Mouse (Mus musculus) mammary gland, adult 2 months (tissue): ENCODE data around the gene Msrb1. TPM values are rescaled to one million over a fixed set of nuclear protein-coding genes. Genes with fewer than 3 reads are reported as not detected.

ENCODE experiments used
- polyA plus RNA-seq: library from polyadenylated mRNA; depleted of rRNA; stranded (reverse); fragments of >200 nt; gene quantifications from 2 replicates; pipeline ENCODE4 v1.2.3, GENCODE M21; 2012; ENCODE audit warnings: low replicate concordance; rRNA removed

Gene Msrb1
- 103 and 146 TPM in 2 replicates for polyA plus RNA-seq

DNA sequence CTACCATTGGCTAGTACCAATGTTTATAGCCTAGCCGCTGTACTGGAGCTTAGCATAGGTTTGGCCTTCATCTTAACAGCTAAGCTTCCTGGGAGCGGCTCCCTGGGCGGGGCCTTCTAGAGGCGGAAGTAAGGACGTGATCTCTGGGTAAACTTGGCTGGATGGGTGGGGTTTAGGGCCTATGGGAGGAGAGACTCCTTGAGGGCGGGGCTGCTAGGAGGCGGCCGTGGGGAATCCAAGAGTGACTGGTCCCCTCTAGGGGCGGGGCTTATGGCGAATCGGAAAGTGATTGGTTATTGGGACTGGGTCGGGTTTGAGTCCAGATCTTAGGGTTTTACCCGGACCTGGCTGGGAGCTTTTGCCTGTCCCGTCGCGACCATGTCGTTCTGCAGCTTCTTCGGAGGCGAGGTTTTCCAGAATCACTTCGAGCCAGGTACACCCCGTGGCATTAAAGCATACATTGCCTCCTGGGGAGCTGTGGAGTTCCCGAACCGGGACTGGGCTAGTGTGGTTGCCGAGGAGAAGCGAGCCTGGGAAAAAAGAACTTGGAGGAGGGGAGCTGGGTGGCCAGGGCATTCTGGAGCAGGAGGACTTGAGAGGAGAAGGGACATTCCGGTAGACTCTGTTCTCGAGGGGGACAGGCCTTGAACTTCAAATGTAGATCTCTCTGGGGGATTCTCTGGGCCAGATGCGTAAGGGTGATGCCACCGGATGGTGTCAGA is at the start of gene Msrb1:
TSS of gene Msrb1 (plus strand) at position 313 of the 722 bp plus-strand sequence.

DNA sequence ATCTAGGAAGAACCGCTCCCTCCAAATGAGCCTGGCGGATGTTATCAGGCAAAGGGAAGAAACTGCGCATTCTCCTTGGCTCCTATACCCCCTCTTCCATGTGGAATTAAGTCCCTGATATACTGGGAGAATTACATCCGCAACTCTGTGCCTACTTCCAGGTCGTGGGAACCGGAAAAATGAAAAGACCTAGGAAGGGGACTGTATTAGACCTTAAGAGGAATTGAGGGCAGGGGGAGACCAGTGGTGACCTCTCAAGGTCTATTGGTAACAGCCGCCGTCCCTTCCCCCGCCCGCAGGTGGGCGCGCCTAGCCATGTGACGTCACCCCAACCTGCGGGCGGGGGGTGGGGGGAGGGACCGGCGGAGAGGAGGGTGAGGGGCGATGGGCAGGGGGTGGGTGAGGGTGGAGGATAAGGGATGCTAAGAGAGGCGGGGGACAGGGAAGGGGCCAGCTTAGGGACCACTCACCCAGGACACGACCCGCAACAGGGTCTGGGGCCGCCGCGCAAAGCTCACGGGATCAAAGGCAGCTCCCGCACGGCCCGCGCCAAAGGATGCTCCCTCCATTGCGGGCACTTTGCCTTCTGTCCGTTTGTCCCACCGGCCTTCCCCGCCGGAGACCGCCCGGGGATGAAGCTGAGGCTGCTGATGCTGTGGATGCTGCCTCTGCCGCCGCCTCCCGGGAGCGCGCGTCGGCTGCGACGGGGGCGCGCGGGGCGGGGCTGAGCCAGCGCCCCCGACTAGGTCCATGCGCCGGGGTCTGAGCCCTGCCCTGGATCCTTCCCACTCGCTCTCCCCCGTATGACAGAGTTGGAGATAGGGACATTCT is 47.0 kb upstream of the Msrb1 start, which contains the start of gene Syngr3:
TSS of gene Syngr3 (minus strand) at position 705 of the 831 bp plus-strand sequence.

DNA sequence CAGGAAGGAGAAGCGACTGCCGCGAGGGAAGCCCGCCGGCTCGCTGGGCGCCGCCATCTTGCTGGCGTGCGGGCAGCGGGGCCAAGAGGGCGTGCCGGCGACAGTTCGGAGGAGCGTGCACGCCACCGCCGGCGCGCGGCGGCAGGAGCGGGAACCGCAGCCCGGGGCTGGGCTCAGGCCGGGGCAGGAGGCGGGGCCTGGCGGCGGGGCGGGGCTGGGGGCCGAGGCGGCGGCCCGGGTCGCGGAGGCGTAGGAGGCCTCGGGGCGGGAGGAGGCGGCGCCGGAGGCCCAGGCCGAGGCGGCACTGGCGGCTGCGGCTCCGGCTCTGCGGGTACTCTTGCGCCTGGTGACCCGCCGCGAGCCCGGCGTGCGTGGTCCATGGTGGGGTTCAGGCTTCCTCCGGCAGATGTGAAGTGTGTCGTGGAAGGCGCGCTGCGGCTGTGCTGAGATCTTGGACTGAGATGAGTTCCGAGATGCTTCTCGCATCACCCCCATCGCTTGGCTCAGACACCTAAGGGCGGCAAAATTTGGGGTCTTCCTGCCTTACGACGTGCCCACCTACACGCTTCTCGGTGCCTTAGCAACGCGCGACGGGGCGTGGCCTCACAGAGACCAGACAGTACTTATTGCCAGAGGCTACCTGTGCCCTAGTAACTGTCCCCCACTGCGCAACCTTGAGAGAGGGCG is 40.3 kb upstream of the Msrb1 start, which contains the start of the genes Gfer and Noxo1:
TSS of gene Gfer (minus strand) at position 146 of the 687 bp plus-strand sequence.
TSS of gene Noxo1 (plus strand) at position 224 of the 687 bp plus-strand sequence.

DNA sequence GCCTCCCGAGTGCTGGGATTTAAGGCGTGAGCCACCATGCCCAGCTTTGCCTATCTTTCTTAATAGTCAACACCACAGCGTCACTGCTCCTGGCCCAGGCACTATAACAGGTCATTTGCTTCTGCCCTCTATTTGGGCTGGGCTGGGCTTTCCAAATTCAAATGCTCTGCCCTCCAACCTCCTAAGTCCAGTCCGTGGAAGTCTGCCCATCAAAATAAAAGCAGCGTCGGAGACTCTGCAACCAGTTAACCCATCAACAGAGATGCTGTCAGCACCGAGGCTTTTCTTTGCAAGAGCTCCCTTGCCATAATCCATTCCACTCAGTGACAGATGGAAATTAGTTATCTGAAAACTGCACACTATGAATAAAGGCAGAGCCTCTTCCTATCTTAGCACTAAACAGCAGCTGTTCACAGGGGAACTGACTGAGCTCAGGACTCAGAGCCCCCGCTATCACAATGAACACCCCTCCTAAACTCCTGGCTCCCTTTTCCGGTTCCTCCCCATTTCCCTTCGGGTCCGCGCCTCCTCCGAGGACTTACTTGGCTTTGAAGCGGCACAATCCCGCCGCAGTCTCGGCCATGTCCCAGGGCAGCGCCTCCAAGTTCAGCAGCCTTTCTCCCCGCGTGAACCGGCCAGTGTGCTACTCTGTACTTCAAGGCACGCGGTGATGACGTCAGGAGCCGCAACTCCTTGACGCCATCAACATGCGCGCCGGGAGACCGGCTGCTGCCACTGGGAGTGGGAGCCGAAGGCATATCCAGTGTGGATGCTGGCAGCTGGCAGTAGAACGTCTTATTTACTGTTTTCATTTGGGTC is 29.3 kb upstream of the Msrb1 start, which contains the start of gene Tbl3:
TSS of gene Tbl3 (minus strand) at position 679 of the 819 bp plus-strand sequence.

DNA sequence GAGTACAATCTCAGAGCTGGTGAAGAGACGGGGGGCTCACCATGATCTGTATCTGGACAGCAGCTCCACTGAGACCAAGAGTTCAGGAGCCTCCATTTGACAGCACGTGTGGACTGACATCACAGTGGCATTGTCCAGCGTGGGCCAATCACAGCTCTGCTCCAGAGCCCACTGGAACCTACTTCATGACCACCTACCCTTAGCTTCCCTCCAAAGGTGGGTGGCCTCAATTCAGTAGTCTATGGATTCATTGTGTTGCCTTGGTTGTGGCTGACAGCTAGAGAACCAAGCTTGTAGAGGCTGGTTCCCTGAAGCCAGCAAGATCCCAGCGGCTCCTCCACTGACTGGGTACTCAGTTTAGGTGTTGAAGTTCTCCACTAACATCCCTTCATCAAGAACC is 18.5 kb upstream of the Msrb1 start, which contains the start of the genes Rnf151 and Rps2:
TSS of gene Rnf151 (minus strand) at position 121 of the 400 bp plus-strand sequence.
TSS of gene Rps2 (plus strand) at position 174 of the 400 bp plus-strand sequence.

DNA sequence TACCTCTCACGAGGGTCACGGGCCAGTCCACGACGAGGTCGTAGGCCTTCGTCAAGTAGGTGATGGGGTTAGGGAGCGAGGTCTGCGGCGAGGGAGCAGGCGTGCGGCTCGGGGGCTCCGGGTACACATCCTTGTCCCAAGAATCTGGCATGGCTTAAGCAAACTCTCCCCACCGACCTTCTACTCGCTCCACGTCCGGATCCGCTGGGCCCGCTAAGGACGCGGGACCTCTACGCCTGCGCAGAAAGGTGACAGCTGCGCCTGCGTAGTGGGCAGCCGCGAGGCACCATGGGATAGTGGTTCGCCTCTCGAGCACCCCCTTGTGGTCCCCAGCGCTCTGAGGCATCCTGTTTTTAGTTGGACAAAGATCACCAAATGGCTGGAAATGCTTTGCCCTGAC is 12.3 kb upstream of the Msrb1 start, which contains the start of gene Ndufb10:
TSS of gene Ndufb10 (minus strand) at position 295 of the 400 bp plus-strand sequence.

DNA sequence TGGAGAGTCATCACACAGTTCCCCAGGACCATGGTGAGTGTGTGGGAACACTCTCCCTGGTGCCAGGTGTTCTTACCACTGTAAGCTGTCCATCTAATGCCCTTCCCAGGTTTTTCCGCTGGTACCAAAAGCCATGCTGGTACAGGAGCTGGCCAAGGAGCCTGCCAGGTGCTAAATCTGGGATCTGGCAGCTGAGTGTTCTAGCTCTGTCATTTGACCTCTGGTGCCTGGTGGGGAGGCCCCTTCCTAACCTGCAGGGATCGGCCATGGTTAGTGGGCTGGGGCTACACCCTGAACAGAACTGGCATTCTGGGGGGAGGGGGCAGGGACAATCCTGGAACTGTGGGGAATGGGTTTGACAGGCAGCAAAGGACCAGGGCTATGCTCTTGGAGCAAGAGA is 8.8 kb upstream of the Msrb1 start, which contains the start of gene Rpl3l:
TSS of gene Rpl3l (plus strand) at position 203 of the 400 bp plus-strand sequence.

DNA sequence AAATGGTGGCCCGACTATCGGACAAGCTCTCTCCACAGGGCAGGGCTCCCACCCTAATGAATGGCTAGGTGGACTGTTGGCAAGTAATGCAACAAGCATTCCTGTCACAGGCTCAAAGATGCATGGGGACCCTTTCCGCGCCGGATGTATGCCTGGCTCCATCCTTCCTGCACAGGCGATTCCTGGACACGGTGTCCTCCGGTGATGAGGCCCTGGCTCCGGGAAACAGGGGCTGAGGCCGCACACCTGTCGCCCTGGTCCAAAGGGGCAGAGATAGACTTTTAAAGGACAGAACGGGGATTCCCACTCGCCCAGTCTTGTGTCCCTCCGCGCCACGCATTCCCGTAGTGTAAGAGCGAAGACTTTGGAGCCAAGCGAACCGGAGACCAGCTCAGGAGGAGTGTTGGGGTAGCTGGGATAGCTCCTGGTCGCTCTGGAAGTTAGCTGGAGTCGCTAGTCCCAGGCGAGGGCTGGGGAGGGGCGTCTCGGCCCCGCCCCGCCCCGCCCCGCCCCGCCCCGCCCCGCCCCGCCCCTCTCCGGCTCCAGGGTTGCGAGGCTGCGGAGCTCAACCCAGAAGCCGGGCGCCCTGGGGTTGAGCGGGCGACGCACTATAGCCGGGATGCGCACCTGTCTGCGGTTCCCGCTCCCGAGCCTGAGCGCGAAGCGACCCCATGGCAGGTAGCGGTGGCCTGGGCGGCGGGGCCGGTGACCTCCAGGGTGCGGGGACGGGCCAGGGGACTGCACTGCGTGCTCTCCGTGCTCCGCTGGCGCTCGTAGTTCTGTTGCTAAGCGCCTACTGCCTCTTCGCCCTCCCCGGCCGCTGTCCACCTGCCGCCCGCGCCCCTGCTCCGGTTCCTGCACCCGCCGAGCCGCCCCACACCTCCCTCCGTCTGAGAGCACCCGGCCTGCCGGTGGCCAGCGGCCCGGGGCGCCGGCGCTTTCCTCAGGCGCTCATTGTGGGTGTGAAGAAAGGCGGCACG is 16.3 kb downstream of the Msrb1 start, which contains the start of gene Hs3st6:
TSS of gene Hs3st6 (plus strand) at position 574 of the 980 bp plus-strand sequence.

Other genes starting within 250 kb of the Msrb1 start
- gene Caskin1, start 248.0 kb upstream of the Msrb1 start, polyA plus RNA-seq = 1.3 and 1.4 TPM in 2 replicates
- gene Traf7, start 208.7 kb upstream of the Msrb1 start, polyA plus RNA-seq = 207 and 225 TPM in 2 replicates
- gene Rab26, start 202.4 kb upstream of the Msrb1 start, polyA plus RNA-seq = 1.3 and 1.8 TPM in 2 replicates
- gene Pkd1, start 186.8 kb upstream of the Msrb1 start, polyA plus RNA-seq = 78.7 and 102 TPM in 2 replicates
- gene Tsc2, start 104.0 kb upstream of the Msrb1 start, polyA plus RNA-seq = 176 and 242 TPM in 2 replicates
- gene Nthl1, start 104.0 kb upstream of the Msrb1 start, polyA plus RNA-seq = 11.9 and 14.0 TPM in 2 replicates
- gene Slc9a3r2, start 86.3 kb upstream of the Msrb1 start, polyA plus RNA-seq = 101 and 134 TPM in 2 replicates
- 1.4 TPM in 2 replicates for gene Npw, start 78.2 kb upstream of the Msrb1 start, polyA plus RNA-seq
- 81.2 and 105 TPM in 2 replicates for gene Zfp598, start 67.0 kb upstream of the Msrb1 start, polyA plus RNA-seq
- 0.53 and 0.68 TPM in 2 replicates for gene Syngr3, start 46.7 kb upstream of the Msrb1 start, polyA plus RNA-seq
- gene Gfer, start 40.5 kb upstream of the Msrb1 start, polyA plus RNA-seq = 19.5 and 47.8 TPM in 2 replicates
- gene Noxo1, start 40.4 kb upstream of the Msrb1 start, polyA plus RNA-seq = 15.3 and 20.5 TPM in 2 replicates
- gene Tbl3, start 29.0 kb upstream of the Msrb1 start, polyA plus RNA-seq = 68.7 and 69.0 TPM in 2 replicates
- 0.29 and 0.32 TPM in 2 replicates for gene Rnf151, start 18.6 kb upstream of the Msrb1 start, polyA plus RNA-seq
- gene Rps2, start 18.5 kb upstream of the Msrb1 start, polyA plus RNA-seq = 3,623 and 3,713 TPM in 2 replicates
- 314 and 333 TPM in 2 replicates for gene Ndufb10, start 12.2 kb upstream of the Msrb1 start, polyA plus RNA-seq
- 0.10 and 83.4 TPM in 2 replicates for gene Rpl3l, start 8.8 kb upstream of the Msrb1 start, polyA plus RNA-seq
- gene Hs3st6, start 16.3 kb downstream of the Msrb1 start, polyA plus RNA-seq = 20.7 and 49.9 TPM in 2 replicates
- 0.16 TPM in 1 of 2 replicates, not detected in the other for gene Meiob, start 67.6 kb downstream of the Msrb1 start, polyA plus RNA-seq
- gene Hagh, start 103.5 kb downstream of the Msrb1 start, polyA plus RNA-seq = 160 and 221 TPM in 2 replicates
- gene Fahd1, start 113.7 kb downstream of the Msrb1 start, polyA plus RNA-seq = 13.5 and 15.0 TPM in 2 replicates
- gene Igfals, start 129.4 kb downstream of the Msrb1 start, polyA plus RNA-seq = 66.4 and 103 TPM in 2 replicates
- gene Nubp2, start 149.7 kb downstream of the Msrb1 start, polyA plus RNA-seq = 35.0 and 44.2 TPM in 2 replicates
- 84.0 and 161 TPM in 2 replicates for gene Spsb3, start 150.0 kb downstream of the Msrb1 start, polyA plus RNA-seq
- gene Eme2, start 158.4 kb downstream of the Msrb1 start, polyA plus RNA-seq = 35.4 and 48.3 TPM in 2 replicates
- 108 and 263 TPM in 2 replicates for gene Mrps34, start 158.5 kb downstream of the Msrb1 start, polyA plus RNA-seq
- gene Nme3, start 159.9 kb downstream of the Msrb1 start, polyA plus RNA-seq = 50.7 and 54.5 TPM in 2 replicates
- 128 and 130 TPM in 2 replicates for gene Mapk8ip3, start 200.3 kb downstream of the Msrb1 start, polyA plus RNA-seq
- 5.4 and 11.3 TPM in 2 replicates for gene Jpt2, start 224.0 kb downstream of the Msrb1 start, polyA plus RNA-seq